In genomic region chr15:79391447-79392093, GRCm38 (mm10) we compare ENCODE assay signal across 7 mouse cellular contexts. TPM values are rescaled to one million over a fixed set of nuclear protein-coding genes. Genes with fewer than 3 reads are reported as not detected.
DNase-seq lines count a peak whose midpoint lies in the region; ATAC-seq and TF ChIP-seq lines count a peak whose summit lies in the region.

No protein-coding gene starts in this region.

- peaks cover 81% of the 10 kb centered on the region for H3K4me1 ChIP-seq in heart, embryonic 11.5 days (ENCODE audit: control insufficient read depth, insufficient read depth, low read length)
- H3K4me1 ChIP-seq in kidney, embryonic 16.5 days (ENCODE audit: insufficient read depth, low read length): peaks cover 59% of the 10 kb centered on the region
- peaks cover 65% of the 10 kb centered on the region for H3K4me1 ChIP-seq in lung, postnatal 0 days (ENCODE audit: insufficient read depth, low read depth, low read length)
- peaks cover 69% of the 10 kb centered on the region for H3K4me1 ChIP-seq in stomach, embryonic 16.5 days (ENCODE audit: control insufficient read depth, insufficient read depth, low read length)

- TF ChIP-seq CTCF in lung, postnatal 0 days (IDR thresholded peaks at IDR 0.05): no peak

- 0 out of 2 replicates have a peak, but pooled peaks have one; percentile 18 for TF ChIP-seq EP300 in lung, postnatal 0 days (IDR thresholded peaks at IDR 0.05)

- peak overlapping the region; percentile 35; the same call in 1 of the 2 replicates for H3K4me2 ChIP-seq in heart, embryonic 11.5 days
- no peak overlapping the region for H3K4me2 ChIP-seq in kidney, embryonic 16.5 days (replicated peaks; ENCODE audit: low read depth, low read length)
- H3K4me2 ChIP-seq in lung, postnatal 0 days (replicated peaks; ENCODE audit: low read depth, low read length): 0 out of 2 replicates have a peak overlapping the region, but pooled peaks have one; percentile 12
- no peak overlapping the region for H3K4me2 ChIP-seq in stomach, embryonic 16.5 days (ENCODE audit: low read depth, low read length)

- ATAC-seq in heart, embryonic 11.5 days (replicated peaks; ENCODE audit: insufficient number of reproducible peaks, low FRiP score, low TSS enrichment): peak; percentile 70
- ATAC-seq in kidney, embryonic 16.5 days (ENCODE audit: low FRiP score, low TSS enrichment): peak; percentile 68
- ATAC-seq in lung, postnatal 0 days: peak; percentile 66
- ATAC-seq in stomach, embryonic 16.5 days (ENCODE audit: insufficient read depth, low FRiP score): peak; percentile 23; the same call in 1 of the 2 replicates
- ATAC-seq in activated CD4-positive, CD25-positive, alpha-beta regulatory T cell, adult 4 months: no peak

- H3K36me3 ChIP-seq in heart, embryonic 11.5 days (ENCODE audit: control insufficient read depth, insufficient read depth, low read length): no peaks in the 10 kb centered on the region
- no peaks in the 10 kb centered on the region for H3K36me3 ChIP-seq in kidney, embryonic 16.5 days (ENCODE audit: insufficient read depth, low read length)
- no peaks in the 10 kb centered on the region for H3K36me3 ChIP-seq in lung, postnatal 0 days (ENCODE audit: insufficient read depth, low read length)
- no peaks in the 10 kb centered on the region for H3K36me3 ChIP-seq in stomach, embryonic 16.5 days (ENCODE audit: control insufficient read depth, insufficient read depth, low read length)

- peak; percentile 92 for DNase-seq in NIH3T3 (ENCODE audit: low read depth)
- DNase-seq in adrenal gland, postnatal 14 days: peak; percentile 79
- DNase-seq in lung, postnatal 0 days (ENCODE audit: low spot score): peak; percentile 92

- H3K27ac ChIP-seq in heart, embryonic 11.5 days (ENCODE audit: low read depth, low read length): peak overlapping the region; percentile 89
- peak overlapping the region; percentile 41 for H3K27ac ChIP-seq in kidney, embryonic 16.5 days (ENCODE audit: low read length)
- H3K27ac ChIP-seq in lung, postnatal 0 days (ENCODE audit: low read length): peak overlapping the region; percentile 29
- H3K27ac ChIP-seq in stomach, embryonic 16.5 days (ENCODE audit: low read length): peak overlapping the region; percentile 45; the same call in 1 of the 2 replicates

- H3K27me3 ChIP-seq in heart, embryonic 11.5 days (ENCODE audit: control insufficient read depth, insufficient read depth, low read length): no peaks in the 10 kb centered on the region
- no peaks in the 10 kb centered on the region for H3K27me3 ChIP-seq in kidney, embryonic 16.5 days (ENCODE audit: insufficient read depth, low read length)
- no peaks in the 10 kb centered on the region for H3K27me3 ChIP-seq in lung, postnatal 0 days (replicated peaks; ENCODE audit: insufficient read depth, low read length)
- no peaks in the 10 kb centered on the region for H3K27me3 ChIP-seq in stomach, embryonic 16.5 days (ENCODE audit: control insufficient read depth, insufficient read depth, low read length)

- no peaks in the 10 kb centered on the region for H3K9me3 ChIP-seq in heart, embryonic 11.5 days (replicated peaks; ENCODE audit: control insufficient read depth, low read length)
- H3K9me3 ChIP-seq in kidney, embryonic 16.5 days (ENCODE audit: low read length): no peaks in the 10 kb centered on the region
- H3K9me3 ChIP-seq in lung, postnatal 0 days (ENCODE audit: low read length): no peaks in the 10 kb centered on the region
- H3K9me3 ChIP-seq in stomach, embryonic 16.5 days (replicated peaks; ENCODE audit: control insufficient read depth, low read length): no peaks in the 10 kb centered on the region

- no peak overlapping the region for H3K9ac ChIP-seq in heart, embryonic 11.5 days (ENCODE audit: low read depth, low read length)
- no peak overlapping the region for H3K9ac ChIP-seq in kidney, embryonic 16.5 days (replicated peaks; ENCODE audit: low read length)
- no peak overlapping the region for H3K9ac ChIP-seq in lung, postnatal 0 days (replicated peaks; ENCODE audit: low read depth)
- H3K9ac ChIP-seq in stomach, embryonic 16.5 days (ENCODE audit: low read length): no peak overlapping the region

- H3K4me3 ChIP-seq in heart, embryonic 11.5 days (ENCODE audit: low read depth, low read length): no peak overlapping the region
- no peak overlapping the region for H3K4me3 ChIP-seq in kidney, embryonic 16.5 days (ENCODE audit: low read length)
- H3K4me3 ChIP-seq in lung, postnatal 0 days (ENCODE audit: low read depth, low read length): no peak overlapping the region
- no peak overlapping the region for H3K4me3 ChIP-seq in stomach, embryonic 16.5 days (replicated peaks; ENCODE audit: low read length)

- 10% methylated on average over 7 of the region's 7 CpGs for WGBS in heart, embryonic 11.5 days (ENCODE audit: insufficient replicate concordance)
- WGBS in kidney, embryonic 16.5 days: 18% methylated on average over 6 of the region's 7 CpGs
- WGBS in lung, postnatal 0 days: 16% methylated on average over 7 of the region's 7 CpGs
- 24% methylated on average over 7 of the region's 7 CpGs for WGBS in stomach, embryonic 16.5 days

RNA-seq across cellular contexts. Expression of gene Tmem184b, which starts 11.8 kb away (rescaled TPM):
- total RNA-seq in adrenal gland, postnatal 14 days (2021): 45.2 and 48.0 TPM in 2 replicates
- polyA plus RNA-seq in heart, embryonic 11.5 days (2014; fragmentation: Nextera tagmentation; extraction: Ambion mirVana): 55.0 and 56.5 TPM in 2 replicates
- 75.0 and 80.5 TPM in 2 replicates for polyA plus RNA-seq in kidney, embryonic 16.5 days (2015; fragmentation: Nextera tagmentation; extraction: Ambion mirVana)
- polyA plus RNA-seq in lung, postnatal 0 days (2015; fragmentation: Nextera tagmentation; extraction: Ambion mirVana): 55.3 and 56.7 TPM in 2 replicates
- polyA plus RNA-seq in stomach, embryonic 16.5 days (2015; fragmentation: Nextera tagmentation; extraction: Ambion mirVana): 52.7 and 59.6 TPM in 2 replicates
- polyA plus RNA-seq in activated CD4-positive, CD25-positive, alpha-beta regulatory T cell, adult 4 months (2017; shearing (Covaris generic)): 10 to 100 TPM in 1 of 2 experiments, 1 to 10 TPM in 1; 9.3 to 18.1 TPM

RNA-seq across cellular contexts. Expression of gene Maff, which starts 45.1 kb away (rescaled TPM):
- total RNA-seq in adrenal gland, postnatal 14 days (2021): 6.2 and 7.4 TPM in 2 replicates
- 3.0 and 3.3 TPM in 2 replicates for polyA plus RNA-seq in heart, embryonic 11.5 days (2014; fragmentation: Nextera tagmentation; extraction: Ambion mirVana)
- polyA plus RNA-seq in kidney, embryonic 16.5 days (2015; fragmentation: Nextera tagmentation; extraction: Ambion mirVana): 3.7 and 4.0 TPM in 2 replicates
- polyA plus RNA-seq in lung, postnatal 0 days (2015; fragmentation: Nextera tagmentation; extraction: Ambion mirVana): 10.6 and 10.8 TPM in 2 replicates
- 5.2 and 6.2 TPM in 2 replicates for polyA plus RNA-seq in stomach, embryonic 16.5 days (2015; fragmentation: Nextera tagmentation; extraction: Ambion mirVana)
- 1 to 10 TPM; 1.9 to 3.7 TPM for polyA plus RNA-seq in activated CD4-positive, CD25-positive, alpha-beta regulatory T cell, adult 4 months (2017; shearing (Covaris generic))

Comparison
In these comparisons a context has a peak if more than half of its experiments do, and no peak if none do; other contexts are left out.
1. H3K27ac ChIP-seq: peak in every context shown above with its lines; median percentile 89 in heart, embryonic 11.5 days; 45 in stomach, embryonic 16.5 days; 41 in kidney, embryonic 16.5 days; 29 in lung, postnatal 0 days.
2. H3K4me2 ChIP-seq: peak in heart, embryonic 11.5 days (single experiment) and lung, postnatal 0 days (single experiment); none in kidney, embryonic 16.5 days (single experiment) and stomach, embryonic 16.5 days (single experiment).
3. Peak in every context shown above with its lines, with median percentiles within 50 percentile points of each other: DNase-seq.